Mouse (Mus musculus): Measurements from ENCODE around the gene Sdk1.
A peak's percentile ranks its signal among the peaks of the same experiment; 100 is the strongest.

Sdk1 gene

DNA sequence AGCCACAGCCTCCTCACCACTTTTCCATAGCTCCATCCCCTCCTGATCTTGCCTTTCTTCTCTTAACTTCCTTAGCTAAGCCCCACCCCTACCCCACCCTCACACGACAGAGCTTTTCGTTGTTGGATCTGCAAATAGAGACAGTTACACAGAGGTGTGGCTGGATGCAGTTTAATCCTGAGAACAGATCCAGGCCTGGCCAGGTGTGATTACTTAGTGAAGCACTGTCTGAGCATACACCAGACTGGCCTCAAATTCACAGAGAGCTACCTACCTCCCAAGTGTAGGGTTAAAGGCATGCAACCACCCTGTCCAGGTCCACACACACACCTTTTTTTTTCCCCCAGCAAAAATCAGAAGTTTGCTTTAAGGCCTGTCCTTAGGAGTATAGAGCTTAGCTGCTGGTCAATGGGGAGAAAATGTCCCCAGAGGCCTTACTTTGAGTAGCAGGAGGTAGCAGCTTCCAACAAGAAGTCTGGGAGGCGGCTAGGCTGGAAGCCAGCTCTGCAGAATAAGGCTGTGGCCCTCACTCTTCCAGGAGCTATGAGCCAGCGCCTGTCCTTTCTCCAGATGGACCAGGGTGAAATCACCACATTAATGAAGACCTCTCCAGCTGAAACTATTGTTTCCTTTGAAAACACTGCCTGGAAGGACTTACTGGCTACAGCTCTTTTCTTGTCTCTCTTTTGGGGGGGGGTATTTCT, 781.7 kb downstream of the Sdk1 start:
- DNase-seq = no peak

DNA sequence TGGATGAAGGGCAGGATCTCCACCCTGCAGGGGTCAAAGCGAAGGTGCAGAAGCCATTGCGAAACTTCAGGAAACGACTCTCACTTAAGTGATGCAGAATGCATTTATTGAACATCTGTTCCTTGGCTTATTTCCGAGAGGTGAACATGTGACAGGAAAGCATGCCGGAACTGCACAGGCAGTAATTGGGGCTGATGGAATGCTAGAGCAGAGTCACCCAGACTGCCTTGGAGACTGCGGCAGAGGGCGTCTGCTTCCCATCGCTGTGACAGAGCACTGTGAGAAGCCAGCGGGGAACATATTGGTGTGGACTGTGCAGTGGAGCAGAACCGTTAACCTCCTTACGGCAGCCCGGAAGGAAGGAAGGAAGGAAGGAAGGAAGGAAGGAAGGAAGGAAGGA, 783.2 kb downstream of the Sdk1 start:
- no peak for DNase-seq

DNA sequence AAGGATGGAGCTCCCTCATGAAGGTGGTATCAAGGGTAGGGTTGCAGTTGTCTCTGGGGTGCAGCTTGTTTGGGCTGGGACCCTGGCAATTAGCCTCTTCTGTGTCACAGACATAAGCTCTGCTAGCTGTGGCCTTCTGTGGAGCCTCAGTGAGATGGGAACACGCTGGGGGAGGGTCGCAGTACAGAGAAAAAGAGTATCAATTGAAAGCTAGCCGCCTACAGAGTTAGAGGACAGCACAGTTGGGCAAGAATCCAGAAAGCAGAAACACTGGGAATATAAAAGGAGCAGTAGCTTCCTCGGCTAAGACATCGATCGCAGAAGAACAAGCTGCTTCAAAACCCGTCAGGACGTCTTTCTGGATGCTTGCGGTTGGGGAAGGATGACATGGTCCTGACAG, 795.2 kb downstream of the Sdk1 start:
- peak; percentile 21 for DNase-seq

DNA sequence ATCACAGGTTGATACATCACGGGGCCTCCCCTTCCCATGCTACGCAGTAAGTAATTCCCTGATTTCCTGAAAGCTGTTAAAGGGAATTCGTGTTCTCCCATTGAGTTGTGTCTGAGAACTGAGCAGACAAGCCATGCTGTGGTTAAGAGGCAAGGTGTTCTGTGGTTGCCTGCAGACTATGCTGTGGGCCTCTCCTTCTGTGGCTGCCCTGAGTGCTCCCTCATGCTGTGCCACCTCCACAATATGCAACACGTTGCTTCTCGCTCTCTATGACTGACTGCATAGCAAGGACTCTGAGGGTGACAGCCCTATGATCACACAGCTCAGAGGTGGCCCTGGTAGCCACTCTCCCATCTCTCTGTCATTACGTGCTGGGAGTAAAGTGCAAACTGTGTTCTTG, 797.9 kb downstream of the Sdk1 start:
- DNase-seq = no peak

DNA sequence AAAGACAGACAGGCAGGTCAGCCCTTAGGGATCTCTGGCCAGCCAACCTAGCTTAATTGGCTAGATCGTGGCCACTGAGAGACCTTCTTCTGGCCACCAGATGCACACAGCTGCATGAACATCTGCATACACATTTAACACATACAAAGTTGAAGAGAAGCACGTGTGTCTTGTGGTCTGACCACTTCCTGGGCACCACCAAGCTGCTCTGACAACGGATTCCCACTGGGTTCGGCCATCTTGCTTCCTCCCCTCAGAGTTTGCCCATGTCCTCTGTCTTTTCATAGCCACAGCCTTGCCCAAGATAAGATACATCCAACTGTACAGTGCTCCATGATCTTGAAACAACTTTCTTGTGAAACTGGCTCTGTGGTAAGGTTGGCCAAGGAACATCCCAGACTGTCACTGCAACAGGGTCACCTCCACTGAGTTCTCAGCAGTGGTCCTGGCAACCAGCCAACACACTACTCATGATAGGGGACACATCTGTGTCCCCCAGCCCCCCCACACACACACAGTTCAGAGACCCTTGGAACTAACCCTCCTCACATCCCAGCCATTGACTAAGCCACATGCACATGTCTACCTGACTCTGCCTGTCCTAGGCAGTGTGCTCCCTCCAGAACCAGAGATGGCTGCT, 798.7 kb downstream of the Sdk1 start:
- DNase-seq = no peak

DNA sequence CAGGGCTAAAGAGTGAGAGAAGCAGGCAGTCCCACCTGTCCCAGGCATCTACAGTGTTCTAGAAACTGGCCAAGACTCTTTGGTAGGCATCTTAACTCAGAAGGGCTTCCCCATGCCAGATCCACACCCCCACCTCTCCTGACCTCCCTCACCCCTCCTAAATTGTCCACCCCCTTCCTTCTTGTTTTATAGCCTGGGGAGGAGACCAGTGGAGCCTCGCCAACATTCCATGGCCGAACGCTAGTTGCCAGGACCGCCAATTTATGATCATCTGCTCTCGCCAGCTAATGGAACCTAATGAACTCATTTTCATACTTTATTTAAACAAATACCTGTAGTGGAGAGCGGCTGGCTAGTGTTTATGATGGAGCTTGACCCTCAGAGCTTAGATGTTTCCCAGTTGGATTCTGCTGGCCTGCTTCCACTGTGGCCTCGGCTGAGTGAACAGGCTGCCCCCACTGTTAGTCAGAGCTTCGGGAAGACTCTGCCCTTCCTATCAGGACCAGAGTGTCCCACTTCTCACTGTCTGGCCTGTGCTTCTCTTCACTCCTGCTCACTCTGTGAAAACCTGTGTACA, 800.0 kb downstream of the Sdk1 start:
- DNase-seq = no peak

DNA sequence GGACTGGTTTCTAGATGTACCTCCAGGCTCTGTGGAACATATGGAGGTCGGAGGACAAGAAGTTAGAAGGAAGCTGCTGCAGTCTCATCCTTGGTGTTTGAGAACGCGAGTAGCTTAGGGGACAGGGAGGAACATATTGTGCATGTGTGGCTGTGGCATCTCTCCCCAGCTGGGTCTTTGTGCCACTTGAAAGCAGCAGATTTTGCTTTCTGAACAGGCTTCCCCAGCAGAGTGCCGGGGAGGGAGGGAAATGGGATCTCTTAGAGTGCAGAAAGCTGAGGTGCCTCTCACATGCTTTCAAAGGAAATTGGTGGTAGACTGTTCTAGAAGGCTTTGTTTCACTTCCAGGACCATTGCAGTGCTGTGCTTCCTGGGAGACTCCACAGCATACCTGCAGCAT, 820.5 kb downstream of the Sdk1 start:
- no peak for DNase-seq

DNA sequence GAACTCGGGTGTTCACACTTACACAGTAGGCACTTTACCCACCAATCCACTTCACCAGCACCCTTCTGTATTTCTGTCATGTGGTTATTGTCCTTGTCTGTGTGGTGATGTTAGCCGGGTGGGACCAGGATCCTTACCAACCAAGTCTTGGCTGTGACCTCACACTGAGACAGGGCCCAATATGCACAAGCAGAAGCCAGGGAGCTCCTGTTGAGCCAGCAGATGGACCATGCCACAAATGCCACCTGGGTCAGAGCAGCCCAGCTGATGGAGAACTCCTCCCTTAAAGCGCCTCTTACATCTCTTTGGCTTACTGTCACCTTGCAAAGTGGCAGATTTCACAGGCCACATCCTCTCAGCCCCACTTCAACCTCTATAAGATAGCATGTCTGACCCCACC, 830.0 kb downstream of the Sdk1 start:
- no peak for DNase-seq

DNA sequence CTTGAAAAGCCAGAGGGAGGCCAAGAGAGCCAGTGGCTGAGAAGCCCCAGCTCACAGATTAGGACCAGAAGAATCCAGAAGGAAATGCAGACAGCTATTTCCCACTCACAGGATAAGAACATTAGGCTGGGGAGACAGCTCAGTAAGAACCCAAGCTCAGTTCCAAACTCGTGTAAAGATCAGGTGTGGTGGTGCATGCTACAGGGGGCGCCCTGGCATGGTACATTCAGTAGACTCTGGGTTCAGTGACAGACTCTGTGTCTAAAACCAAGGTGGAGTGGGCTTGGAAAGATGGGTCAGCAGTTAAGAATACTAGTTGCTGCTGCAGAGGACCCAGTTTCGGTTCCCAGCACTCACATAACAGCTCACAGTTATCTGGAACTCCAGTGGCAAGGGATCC, 832.6 kb downstream of the Sdk1 start:
- DNase-seq = no peak

DNA sequence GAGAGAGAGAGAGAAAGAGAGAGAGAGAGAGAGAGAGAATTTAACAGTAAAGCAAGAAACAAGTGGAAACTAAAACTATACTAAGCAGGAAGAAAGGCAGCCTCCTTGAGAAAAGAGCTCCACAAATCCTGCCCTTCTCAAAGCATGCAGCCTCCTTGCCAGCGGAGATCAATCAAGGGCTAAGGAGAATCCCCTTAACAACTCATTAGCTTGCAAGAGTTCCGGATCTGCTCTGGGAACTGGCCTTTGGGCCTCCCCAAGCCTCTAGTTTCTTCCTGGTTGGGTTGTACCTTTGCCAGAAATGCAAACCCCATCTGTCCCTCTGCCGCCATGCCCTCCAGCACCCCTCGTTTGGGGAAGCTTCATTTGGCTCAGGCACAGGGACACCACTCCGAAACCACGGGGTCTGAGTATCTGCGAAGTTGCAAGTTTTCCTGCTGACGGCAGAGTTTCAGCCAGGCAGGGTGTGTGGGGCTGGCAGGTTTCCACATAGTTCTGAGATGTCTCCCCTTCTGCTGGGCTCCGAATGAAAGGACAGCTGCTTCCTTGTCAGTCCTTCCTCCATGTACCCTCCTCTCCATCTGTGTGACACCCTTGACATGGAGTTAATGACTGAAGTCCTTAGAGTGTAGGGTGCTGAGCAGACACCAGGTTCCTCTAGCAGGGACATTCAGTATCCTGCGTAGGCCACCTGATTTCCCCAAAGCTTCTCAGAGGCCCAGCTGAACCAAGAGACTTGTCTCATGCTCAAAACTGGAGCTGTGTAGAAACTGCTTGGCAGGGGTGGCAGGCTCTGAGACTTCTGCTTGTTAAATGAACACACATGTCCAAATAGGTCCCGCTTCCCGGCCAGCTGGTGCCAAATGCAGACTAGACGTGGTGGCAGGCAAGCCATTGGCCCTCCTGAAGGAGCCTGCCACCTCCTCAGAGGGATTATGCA, 833.5 kb downstream of the Sdk1 start:
- peak; percentile 62 for DNase-seq

DNA sequence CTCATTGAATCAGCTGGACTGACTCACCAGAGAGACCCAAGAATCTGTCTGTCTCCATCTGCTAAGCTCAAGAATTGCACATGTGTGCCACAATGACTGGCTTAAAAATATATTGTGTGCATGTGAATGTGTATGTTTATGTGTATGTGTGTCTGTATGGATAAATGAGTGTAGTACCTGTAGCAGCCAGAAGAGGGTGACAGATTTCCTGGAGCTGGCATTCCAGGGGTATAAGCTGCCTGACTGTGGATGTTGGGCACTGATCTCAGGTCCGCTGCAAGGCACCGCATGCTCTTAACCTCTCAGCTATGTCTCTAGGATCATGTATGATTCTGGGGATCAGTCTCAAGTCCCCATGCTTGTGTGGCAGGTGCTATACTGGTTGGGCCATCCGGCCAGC, 839.4 kb downstream of the Sdk1 start:
- no peak for DNase-seq

DNA sequence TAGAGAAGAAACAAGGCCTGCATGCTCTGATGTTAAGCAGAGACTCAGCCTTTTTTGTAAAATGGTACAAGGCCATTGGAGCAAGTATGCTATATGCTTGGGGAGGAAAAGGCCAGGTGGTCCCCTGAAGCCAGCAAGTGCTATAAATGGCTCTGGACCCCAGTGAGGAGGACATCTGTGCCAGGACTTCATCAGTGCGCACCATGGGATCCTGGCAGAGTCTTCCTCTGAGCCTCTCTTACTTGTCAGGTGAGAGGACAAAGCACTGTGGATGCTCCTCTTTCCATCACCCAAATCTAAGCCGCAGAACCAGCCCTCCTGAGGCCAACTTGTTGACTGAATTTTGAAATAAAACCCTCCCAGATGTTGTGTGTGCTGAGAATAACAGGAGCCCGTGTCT, 839.8 kb downstream of the Sdk1 start:
- DNase-seq = no peak

DNA sequence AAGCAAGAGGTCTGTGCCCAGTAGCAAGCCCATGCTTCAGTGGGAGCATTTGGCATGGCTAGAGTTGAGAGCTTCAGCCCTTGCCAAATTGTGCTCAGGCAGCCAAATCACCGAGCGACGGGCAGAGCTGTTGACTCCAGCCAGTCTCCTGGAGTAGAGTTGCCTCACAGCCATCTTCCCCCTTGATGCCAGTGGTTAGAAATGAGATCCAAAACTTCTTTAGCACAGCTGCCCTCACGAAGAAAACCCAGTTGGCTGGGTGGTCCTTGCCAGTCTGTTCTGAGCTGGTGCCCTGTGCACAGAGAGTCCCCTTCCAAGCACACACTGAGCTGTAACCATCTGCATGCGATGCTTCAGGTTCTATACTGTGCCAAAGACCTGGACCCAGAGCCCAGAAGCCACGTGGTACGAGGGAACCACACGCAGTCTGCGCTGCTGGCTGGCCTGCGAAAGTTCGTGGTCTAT, 855.1 kb downstream of the Sdk1 start:
- no peak for DNase-seq

DNA sequence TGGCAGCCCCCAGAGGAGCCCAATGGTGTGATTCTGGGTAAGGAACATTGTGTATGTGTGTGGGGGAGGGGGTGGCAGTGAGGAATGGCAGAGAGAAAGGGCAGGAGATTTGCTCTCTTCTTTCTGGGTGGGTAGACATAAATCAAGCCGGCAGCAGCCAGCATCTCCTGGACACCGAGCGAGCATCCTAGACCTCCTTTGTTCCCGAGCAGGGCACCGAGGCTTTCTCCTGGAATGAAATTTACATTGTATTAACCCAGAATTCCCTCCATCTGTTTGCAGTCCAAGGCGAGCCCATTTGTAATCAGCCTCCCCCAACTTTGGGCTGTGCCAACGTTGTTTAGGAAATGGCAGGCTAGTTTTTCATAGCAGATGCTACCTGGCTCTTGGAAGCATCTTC, 858.9 kb downstream of the Sdk1 start:
- no peak for DNase-seq

DNA sequence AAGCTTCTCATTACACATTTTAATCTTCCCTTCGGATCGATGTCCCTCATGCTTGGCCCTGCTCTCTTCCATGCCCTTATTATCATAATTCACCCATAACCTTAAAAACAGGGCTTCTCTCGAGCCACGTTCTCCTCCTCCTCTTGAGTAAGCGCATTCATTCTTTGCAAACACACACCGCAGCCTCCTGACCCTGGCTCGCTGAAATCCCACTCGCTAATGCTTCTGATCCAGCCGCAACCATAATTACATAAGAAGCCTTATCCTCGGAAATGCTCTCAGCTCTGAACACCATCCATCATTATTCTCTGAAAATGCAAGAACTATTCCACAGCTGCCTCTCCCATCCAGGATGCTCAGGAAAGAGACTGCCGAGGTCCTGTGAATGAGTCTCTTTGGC, 866.1 kb downstream of the Sdk1 start:
- DNase-seq = no peak

DNA sequence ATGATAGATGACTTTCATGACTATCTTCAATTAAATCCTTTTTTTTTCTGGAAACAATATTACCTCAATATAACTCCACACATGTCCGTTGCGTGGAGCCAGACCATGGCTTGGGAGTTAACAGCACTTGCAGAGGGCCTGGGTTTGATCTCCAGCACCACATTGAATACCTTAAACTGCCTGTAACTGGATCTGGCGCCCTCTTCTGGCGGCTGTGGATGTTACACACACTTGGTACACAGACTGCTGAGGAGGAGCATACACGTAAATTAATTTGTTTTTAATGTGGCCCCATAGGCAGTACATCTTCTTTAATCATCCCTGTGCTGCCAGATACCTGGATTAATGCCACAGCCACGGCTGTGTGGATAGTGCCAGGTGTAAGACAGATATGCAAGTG, 870.7 kb downstream of the Sdk1 start:
- DNase-seq = no peak

DNA sequence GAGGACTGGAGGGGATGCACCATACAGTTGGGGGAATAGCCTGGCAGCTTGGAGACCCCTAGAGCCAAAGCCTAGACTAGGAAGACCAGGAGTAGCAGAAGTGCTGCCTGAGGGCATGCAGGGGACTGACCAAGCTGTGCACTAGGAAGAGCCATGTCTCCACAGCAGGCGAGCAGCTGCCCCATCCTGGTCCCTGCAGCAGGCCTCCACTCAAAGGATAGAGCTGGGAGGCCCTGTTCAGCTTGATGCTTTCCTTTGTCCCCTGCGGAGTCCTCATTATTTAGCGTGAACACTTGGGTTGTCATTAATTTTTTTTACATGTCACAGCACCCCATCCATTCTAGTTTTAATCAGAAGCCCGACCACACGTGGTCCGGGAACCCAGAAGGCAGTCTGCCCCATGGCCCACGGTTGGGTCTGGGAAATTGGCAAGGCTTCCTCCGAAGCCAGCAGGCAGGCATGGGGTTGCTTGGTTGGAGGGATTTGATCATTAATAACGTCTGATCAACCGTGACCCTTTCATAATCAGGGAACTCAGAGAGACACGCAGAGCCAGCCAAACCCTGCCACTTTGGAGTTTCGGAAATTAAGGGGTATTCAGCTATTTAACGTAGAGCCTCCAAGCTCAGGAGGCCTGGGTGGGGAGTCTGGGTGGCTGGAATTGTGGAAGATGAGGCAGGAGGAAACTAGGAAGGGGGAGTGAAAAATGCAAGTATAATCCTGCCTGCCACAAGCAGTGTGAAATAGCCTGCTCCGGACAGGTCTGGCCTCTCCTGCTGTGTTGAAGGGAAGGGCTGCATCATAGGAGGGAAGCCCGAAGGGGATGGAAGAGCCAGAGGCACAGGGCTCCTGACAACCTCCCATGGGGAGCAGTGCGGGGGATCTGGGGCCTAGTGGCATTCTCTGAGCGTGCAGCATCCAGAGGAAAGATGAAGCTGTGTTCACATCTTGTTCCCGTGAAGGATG, 872.2 kb downstream of the Sdk1 start:
- DNase-seq = no peak

DNA sequence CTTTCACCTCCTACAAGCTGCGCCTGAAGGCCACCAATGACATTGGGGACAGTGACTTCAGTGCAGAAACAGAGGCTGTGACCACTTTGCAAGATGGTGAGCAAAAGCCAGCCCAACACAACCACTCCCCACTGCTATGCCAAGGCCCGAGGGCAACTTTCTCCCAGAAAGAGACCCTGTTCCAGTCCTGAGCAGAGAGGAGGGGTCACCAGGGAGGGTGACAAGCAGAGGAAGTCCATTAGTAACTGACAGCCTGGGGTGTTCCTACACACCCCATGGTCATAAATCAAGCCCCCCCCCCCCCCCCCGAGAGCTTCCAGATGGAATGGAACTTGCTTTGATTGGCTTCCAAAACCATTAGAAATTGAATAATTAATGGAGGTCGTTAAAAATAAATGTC, 886.5 kb downstream of the Sdk1 start:
- no peak for DNase-seq

DNA sequence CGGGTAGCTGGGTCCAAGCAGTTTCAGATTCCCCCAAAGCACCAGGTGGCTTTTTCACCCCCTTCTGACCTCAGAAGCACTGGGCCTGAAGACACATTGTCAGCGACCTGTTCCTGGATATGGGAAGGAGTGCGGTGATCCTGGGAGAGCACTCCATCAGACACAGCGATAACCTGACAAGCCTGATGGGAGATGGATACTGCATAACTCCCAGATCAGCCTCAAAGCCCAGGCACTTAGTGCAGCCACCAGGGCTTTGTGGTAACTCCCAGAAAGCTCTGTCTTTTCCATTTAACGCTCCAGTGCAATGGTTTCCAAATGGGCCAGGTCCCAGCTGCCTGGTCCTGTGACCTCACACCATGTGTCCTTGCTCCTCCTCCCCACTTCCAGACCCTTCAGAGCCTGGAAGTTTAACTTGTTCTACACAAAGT, 886.9 kb downstream of the Sdk1 start:
- DNase-seq = no peak

DNA sequence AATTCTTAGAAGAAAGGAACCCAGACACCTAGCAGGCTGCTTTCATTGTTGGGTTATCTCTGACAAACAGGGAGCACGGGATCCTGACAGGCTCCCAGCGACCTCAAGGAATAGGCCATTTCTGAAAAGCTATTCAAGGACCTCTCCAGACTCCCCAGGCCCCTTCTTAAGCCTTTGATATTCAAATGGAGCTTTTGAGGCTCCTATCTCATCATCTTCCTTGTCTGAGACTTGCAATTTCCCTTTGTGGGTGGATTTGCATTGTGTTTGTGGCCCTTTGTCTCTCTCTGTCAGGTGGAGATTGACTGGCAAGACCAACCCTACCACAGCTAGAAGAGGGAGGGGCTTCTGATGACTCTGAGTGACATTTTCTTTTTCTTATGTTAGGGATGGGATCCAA, 888.7 kb downstream of the Sdk1 start:
- DNase-seq = no peak

DNA sequence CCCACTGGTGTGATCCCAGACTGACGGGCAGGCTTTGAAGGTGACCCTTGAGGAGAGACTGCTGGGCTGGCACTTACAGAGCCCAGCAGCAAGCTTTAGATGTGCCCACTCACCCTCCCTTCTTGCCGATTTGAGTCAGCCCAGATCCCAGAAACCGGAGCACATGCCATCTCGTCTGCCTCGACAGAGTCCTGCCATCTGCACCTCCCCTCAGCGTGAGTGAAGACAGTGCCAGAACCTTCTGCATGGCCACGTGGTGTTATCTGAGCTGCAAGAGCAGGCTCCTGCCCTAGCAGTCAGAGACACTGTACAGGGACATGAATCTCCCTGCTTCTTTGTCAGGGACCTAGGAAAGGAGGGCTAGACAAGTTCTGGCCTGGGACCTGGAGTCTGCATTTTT, 898.7 kb downstream of the Sdk1 start:
- DNase-seq = peak; percentile 33

DNA sequence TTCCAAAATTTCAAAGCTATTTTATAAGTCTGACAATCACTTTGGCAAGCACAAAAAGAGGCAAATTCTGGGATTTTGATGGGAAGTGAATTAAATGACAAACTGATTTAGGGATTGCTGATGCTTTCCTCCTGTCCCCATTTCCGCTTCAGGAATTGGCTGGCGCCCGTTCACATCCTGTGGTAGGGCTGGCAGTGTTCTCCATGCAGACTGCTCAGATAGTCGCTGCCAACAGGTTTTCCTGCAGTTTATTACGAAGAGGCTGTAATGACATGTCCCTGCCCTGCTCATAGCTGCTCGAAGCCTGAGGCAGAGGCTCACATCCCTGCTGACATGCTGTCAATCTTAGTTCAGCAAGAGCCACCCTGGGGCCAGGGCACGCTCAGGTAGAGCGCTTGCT, 908.3 kb downstream of the Sdk1 start:
- DNase-seq = no peak
